Mouse (Mus musculus): ENCODE measurements at regions not wholly inside any gene's neighbourhood (a gene's known extent, or its start where the extent isn't known, plus 50 kb on each side); places are given as distances from the start of the nearest gene placed in this dataset.

DNA sequence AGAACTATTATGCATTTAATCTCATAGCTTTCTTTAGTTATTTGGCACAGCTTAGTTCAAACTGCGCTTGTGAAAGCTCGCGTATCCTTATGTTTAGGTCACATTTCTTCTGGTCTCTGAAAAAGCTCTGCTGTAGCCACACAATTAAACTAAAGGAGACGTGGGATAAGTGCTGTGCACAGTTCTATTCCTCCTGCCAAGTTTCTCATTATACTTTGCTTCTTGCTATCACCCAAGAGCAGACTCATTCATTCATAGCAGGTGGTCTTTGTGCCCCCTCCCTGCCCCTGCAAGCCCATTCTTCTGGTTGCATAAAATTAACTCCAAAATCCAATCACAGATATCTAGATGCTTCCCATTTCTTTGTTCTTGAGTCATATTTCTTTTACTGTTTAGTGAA, 403.6 kb upstream of the Map3k7 start:
- 82% methylated on average over 4 of the region's 4 CpGs for WGBS
- no peaks in the 10 kb centered on the region for H3K9me3 ChIP-seq
- ATAC-seq (ENCODE audit: low FRiP score, low read depth) = no peak

GRCm38 (mm10) chr4:31561183-31561582, 402.7 kb upstream of the Map3k7 start:
- no peak overlapping the region for H3K4me3 ChIP-seq
- H3K9me3 ChIP-seq = no peaks in the 10 kb centered on the region
- H3K27me3 ChIP-seq = no peaks in the 10 kb centered on the region
- no peak for ATAC-seq (ENCODE audit: low FRiP score, low read depth)
- no peaks in the 10 kb centered on the region for H3K36me3 ChIP-seq
- H3K9ac ChIP-seq = no peak overlapping the region
- H3K4me2 ChIP-seq (replicated peaks) = no peak overlapping the region
- peaks cover 6% of the 10 kb centered on the region; the same call in 1 of the 2 replicates for H3K4me1 ChIP-seq
- H3K27ac ChIP-seq = no peak overlapping the region
- 89% methylated on average over 10 of the region's 10 CpGs for WGBS

More for the DNA sequence above, 403.6 kb upstream of the Map3k7 start:
- Histone ChIP-seq H3K4me1 (peaks cover 6% of the 10 kb centered on the region; the same call in 1 of the 2 replicates), H3K4me2 (replicated peaks) (no peak overlapping the region), H3K4me3 (no peak overlapping the region), H3K27me3 (no peaks in the 10 kb centered on the region), H3K36me3 (no peaks in the 10 kb centered on the region), H3K27ac (no peak overlapping the region), H3K9ac (no peak overlapping the region)

DNA sequence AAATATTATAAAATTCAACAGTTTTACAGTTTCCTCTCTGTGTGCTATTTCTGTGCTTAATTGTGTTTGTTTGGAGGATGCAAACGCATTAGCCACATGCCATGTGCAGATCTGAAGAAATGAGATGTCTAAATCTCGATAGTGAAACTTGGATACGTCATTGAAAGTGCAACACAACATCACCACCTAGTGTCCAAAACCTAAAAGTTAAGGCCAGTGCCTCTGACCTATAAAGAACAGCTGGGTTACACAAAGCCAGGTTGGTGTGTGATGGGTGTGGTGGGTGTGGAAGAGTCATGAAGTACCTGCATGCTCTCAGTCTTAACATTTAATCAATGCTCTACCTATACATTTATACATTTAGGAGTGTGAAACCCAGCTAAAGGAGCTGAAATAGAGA, 402.1 kb upstream of the Map3k7 start:
- H3K4me2 ChIP-seq (replicated peaks) = no peak overlapping the region
- ATAC-seq (ENCODE audit: low FRiP score, low read depth) = no peak
- no peaks in the 10 kb centered on the region for H3K36me3 ChIP-seq
- no peak overlapping the region for H3K27ac ChIP-seq
- no peaks in the 10 kb centered on the region for H3K27me3 ChIP-seq
- WGBS = 15% methylated on average over 3 of the region's 3 CpGs
- peaks cover 6% of the 10 kb centered on the region; the same call in 1 of the 2 replicates for H3K4me1 ChIP-seq
- no peak overlapping the region for H3K4me3 ChIP-seq
- H3K9me3 ChIP-seq = no peaks in the 10 kb centered on the region
- H3K9ac ChIP-seq = no peak overlapping the region

- Histone ChIP-seq H3K4me1 (peaks cover 6% of the 10 kb centered on the region; the same call in 1 of the 2 replicates), H3K36me3 (no peaks in the 10 kb centered on the region), H3K9me3 (no peaks in the 10 kb centered on the region), H3K9ac (no peak overlapping the region), H3K4me2 (replicated peaks) (no peak overlapping the region), H3K27me3 (no peaks in the 10 kb centered on the region), H3K4me3 (no peak overlapping the region), H3K27ac (no peak overlapping the region)
- no peak for ATAC-seq (ENCODE audit: low FRiP score, low read depth)
- WGBS = 22% methylated on average over 5 of the region's 5 CpGs
Observed at GRCm38 (mm10) chr4:31566158-31566557, 397.7 kb upstream of the Map3k7 start.

GRCm38 (mm10) chr4:31566834-31567233, 397.1 kb upstream of the Map3k7 start:
- 39% methylated on average over 3 of the region's 3 CpGs for WGBS
- H3K4me3 ChIP-seq = no peak overlapping the region
- H3K4me2 ChIP-seq (replicated peaks) = no peak overlapping the region
- no peaks in the 10 kb centered on the region for H3K36me3 ChIP-seq
- H3K27ac ChIP-seq = no peak overlapping the region
- H3K27me3 ChIP-seq = no peaks in the 10 kb centered on the region
- no peaks in the 10 kb centered on the region for H3K9me3 ChIP-seq
- no peak overlapping the region for H3K9ac ChIP-seq
- H3K4me1 ChIP-seq = peaks cover 6% of the 10 kb centered on the region; the same call in 1 of the 2 replicates
- ATAC-seq (ENCODE audit: low FRiP score, low read depth) = no peak

GRCm38 (mm10) chr4:31569687-31570086, 394.2 kb upstream of the Map3k7 start:
- H3K36me3 ChIP-seq = no peaks in the 10 kb centered on the region
- no peak for ATAC-seq (ENCODE audit: low FRiP score, low read depth)
- no peaks in the 10 kb centered on the region for H3K27me3 ChIP-seq
- H3K27ac ChIP-seq = no peak overlapping the region
- H3K4me3 ChIP-seq = no peak overlapping the region
- 76% methylated on average over 1 of the region's 1 CpGs for WGBS
- H3K4me1 ChIP-seq = 0 out of 2 replicates have a peak, but pooled peaks cover 2% of the 10 kb centered on the region
- no peak overlapping the region for H3K9ac ChIP-seq
- no peak overlapping the region for H3K4me2 ChIP-seq (replicated peaks)
- no peaks in the 10 kb centered on the region for H3K9me3 ChIP-seq

- H3K27me3 ChIP-seq = no peaks in the 10 kb centered on the region
- no peak for ATAC-seq (ENCODE audit: low FRiP score, low read depth)
- H3K4me1 ChIP-seq = no peaks in the 10 kb centered on the region
- no peaks in the 10 kb centered on the region for H3K36me3 ChIP-seq
- no peaks in the 10 kb centered on the region for H3K9me3 ChIP-seq
- no peak overlapping the region for H3K9ac ChIP-seq
- no peak overlapping the region for H3K4me3 ChIP-seq
- WGBS = 70% methylated on average over 4 of the region's 4 CpGs
- no peak overlapping the region for H3K27ac ChIP-seq
- no peak overlapping the region for H3K4me2 ChIP-seq (replicated peaks)
Observed at GRCm38 (mm10) chr4:31576982-31577579, 386.8 kb upstream of the Map3k7 start.

GRCm38 (mm10) chr4:31583495-31583894, 380.4 kb upstream of the Map3k7 start:
- no peaks in the 10 kb centered on the region for H3K9me3 ChIP-seq
- no peak overlapping the region for H3K27ac ChIP-seq
- no peak overlapping the region for H3K4me3 ChIP-seq
- no peak overlapping the region for H3K9ac ChIP-seq
- H3K4me2 ChIP-seq (replicated peaks) = no peak overlapping the region
- H3K27me3 ChIP-seq = no peaks in the 10 kb centered on the region
- ATAC-seq (ENCODE audit: low FRiP score, low read depth) = no peak
- 38% methylated on average over 2 of the region's 2 CpGs for WGBS
- H3K36me3 ChIP-seq = no peaks in the 10 kb centered on the region
- H3K4me1 ChIP-seq = no peaks in the 10 kb centered on the region

- Histone ChIP-seq H3K4me3 (no peak overlapping the region), H3K9me3 (no peaks in the 10 kb centered on the region), H3K4me2 (replicated peaks) (no peak overlapping the region), H3K36me3 (no peaks in the 10 kb centered on the region), H3K27ac (no peak overlapping the region), H3K27me3 (no peaks in the 10 kb centered on the region), H3K4me1 (no peaks in the 10 kb centered on the region), H3K9ac (no peak overlapping the region)
- 85% methylated on average over 3 of the region's 3 CpGs for WGBS
- ATAC-seq (ENCODE audit: low FRiP score, low read depth) = no peak
Observed at GRCm38 (mm10) chr4:31584171-31584570, 379.7 kb upstream of the Map3k7 start.

DNA sequence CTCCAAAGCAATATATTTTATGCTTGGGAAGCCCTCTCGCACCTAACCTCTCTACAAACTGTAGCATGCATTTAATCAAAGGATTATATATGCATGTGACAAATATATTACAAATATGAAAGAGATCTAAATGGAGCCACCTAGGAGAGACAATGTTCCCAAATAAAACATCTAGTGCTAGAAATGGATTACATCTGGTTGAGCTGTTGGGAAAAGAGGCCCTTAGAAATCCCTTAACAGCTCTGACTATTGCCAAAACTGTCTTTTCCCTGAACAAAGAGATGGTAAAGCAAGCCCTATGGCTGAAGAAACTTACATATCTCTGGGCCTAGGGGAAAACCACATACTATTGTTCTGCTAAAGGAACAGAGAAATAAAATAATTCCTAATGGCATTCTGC, 369.8 kb upstream of the Map3k7 start:
- Histone ChIP-seq H3K4me2 (replicated peaks) (no peak overlapping the region), H3K9me3 (peaks cover 2% of the 10 kb centered on the region; the same call in 1 of the 2 replicates), H3K27ac (no peak overlapping the region), H3K9ac (no peak overlapping the region), H3K4me3 (no peak overlapping the region), H3K27me3 (no peaks in the 10 kb centered on the region), H3K4me1 (no peaks in the 10 kb centered on the region), H3K36me3 (no peaks in the 10 kb centered on the region)
- WGBS = 90% methylated on average over 1 of the region's 1 CpGs
- no peak for ATAC-seq (ENCODE audit: low FRiP score, low read depth)

GRCm38 (mm10) chr4:31601536-31601935, 362.4 kb upstream of the Map3k7 start:
- Histone ChIP-seq H3K4me2 (replicated peaks) (peak overlapping the region; percentile 43), H3K9me3 (no peaks in the 10 kb centered on the region), H3K36me3 (no peaks in the 10 kb centered on the region), H3K4me3 (no peak overlapping the region), H3K9ac (no peak overlapping the region), H3K4me1 (peaks cover 16% of the 10 kb centered on the region), H3K27me3 (no peaks in the 10 kb centered on the region), H3K27ac (peak overlapping the region; percentile 15; the same call in 1 of the 2 replicates)
- ATAC-seq (ENCODE audit: low FRiP score, low read depth) = peak; percentile 59; the same call in 1 of the 2 replicates
- 21% methylated on average over 8 of the region's 8 CpGs for WGBS

GRCm38 (mm10) chr4:31603776-31604175, 360.1 kb upstream of the Map3k7 start:
- Histone ChIP-seq H3K4me3 (no peak overlapping the region), H3K4me1 (peaks cover 16% of the 10 kb centered on the region), H3K4me2 (replicated peaks) (no peak overlapping the region), H3K27me3 (no peaks in the 10 kb centered on the region), H3K9me3 (no peaks in the 10 kb centered on the region), H3K9ac (no peak overlapping the region), H3K36me3 (no peaks in the 10 kb centered on the region), H3K27ac (no peak overlapping the region)
- 74% methylated on average over 2 of the region's 2 CpGs for WGBS
- ATAC-seq (ENCODE audit: low FRiP score, low read depth) = no peak

DNA sequence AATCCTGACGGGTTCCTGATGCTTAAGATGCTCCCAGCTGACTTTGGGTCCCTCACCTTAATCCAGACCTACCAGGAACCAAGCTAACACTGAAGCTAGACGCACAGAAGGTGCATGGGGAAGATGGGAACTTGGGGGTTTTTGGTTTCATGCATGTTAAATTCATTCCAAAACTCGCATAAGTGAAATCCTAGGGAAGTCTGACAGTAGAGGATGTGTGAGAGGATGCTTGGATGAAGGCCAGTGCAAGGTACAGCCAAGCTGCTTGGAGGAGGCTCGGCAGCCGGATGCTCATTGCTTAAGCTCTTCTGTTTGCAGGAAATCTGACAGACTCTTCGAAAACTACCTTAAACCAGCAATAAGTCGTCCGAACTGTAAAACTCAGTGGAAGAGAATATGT, 355.1 kb upstream of the Map3k7 start:
- 68% methylated on average over 8 of the region's 8 CpGs for WGBS

More for the DNA sequence above, 355.1 kb upstream of the Map3k7 start:
- peaks cover 25% of the 10 kb centered on the region for H3K4me1 ChIP-seq
- no peaks in the 10 kb centered on the region for H3K36me3 ChIP-seq
- no peak overlapping the region for H3K4me2 ChIP-seq (replicated peaks)
- H3K27me3 ChIP-seq = no peaks in the 10 kb centered on the region
- H3K27ac ChIP-seq = no peak overlapping the region
- no peak overlapping the region for H3K4me3 ChIP-seq
- H3K9ac ChIP-seq = no peak overlapping the region
- no peaks in the 10 kb centered on the region for H3K9me3 ChIP-seq
- no peak for ATAC-seq (ENCODE audit: low FRiP score, low read depth)
